Mouse (Mus musculus): ENCODE data around the gene Adgrl3. TPM values are rescaled to one million over a fixed set of nuclear protein-coding genes. Genes with fewer than 3 reads are reported as not detected.

Gene Adgrl3
- polyA plus RNA-seq, 1 experiment: 17.1 TPM

GRCm38 (mm10) chr5:81073875-81074274 is 53.9 kb downstream of the Adgrl3 start:
- no peaks in the 10 kb centered on the region for H3K36me3 ChIP-seq (ENCODE audit: control insufficient read depth, insufficient read depth, low read length)
- no peak overlapping the region for H3K27ac ChIP-seq (ENCODE audit: control insufficient read depth, insufficient read depth, low read depth, low read length)
- no peak overlapping the region for H3K4me3 ChIP-seq (ENCODE audit: control insufficient read depth, low read depth, low read length)
- TF ChIP-seq CTCF (IDR thresholded peaks at IDR 0.05; ENCODE audit: control insufficient read depth, insufficient read depth, insufficient replicate concordance, low read depth, low read length) (no peak), POLR2A (IDR thresholded peaks at IDR 0.05; ENCODE audit: control insufficient read depth, low read depth, low read length) (no peak)
- no peaks in the 10 kb centered on the region for H3K4me1 ChIP-seq (ENCODE audit: control insufficient read depth, insufficient read depth, low read length)
- no peaks in the 10 kb centered on the region for H3K27me3 ChIP-seq (ENCODE audit: control insufficient read depth, insufficient read depth, low read length)

- TF ChIP-seq CTCF (IDR thresholded peaks at IDR 0.05; ENCODE audit: control insufficient read depth, insufficient read depth, insufficient replicate concordance, low read depth, low read length) (no peak), POLR2A (IDR thresholded peaks at IDR 0.05; ENCODE audit: control insufficient read depth, low read depth, low read length) (no peak)
- H3K4me3 ChIP-seq (ENCODE audit: control insufficient read depth, low read depth, low read length): no peak overlapping the region
- no peaks in the 10 kb centered on the region for H3K27me3 ChIP-seq (ENCODE audit: control insufficient read depth, insufficient read depth, low read length)
- H3K36me3 ChIP-seq (ENCODE audit: control insufficient read depth, insufficient read depth, low read length): no peaks in the 10 kb centered on the region
- no peak overlapping the region for H3K27ac ChIP-seq (ENCODE audit: control insufficient read depth, insufficient read depth, low read depth, low read length)
- H3K4me1 ChIP-seq (ENCODE audit: control insufficient read depth, insufficient read depth, low read length): no peaks in the 10 kb centered on the region
Measured at GRCm38 (mm10) chr5:81076377-81076776, 56.4 kb downstream of the Adgrl3 start.

- Histone ChIP-seq H3K27ac (ENCODE audit: control insufficient read depth, insufficient read depth, low read depth, low read length) (no peak overlapping the region), H3K4me3 (ENCODE audit: control insufficient read depth, low read depth, low read length) (no peak overlapping the region), H3K4me1 (ENCODE audit: control insufficient read depth, insufficient read depth, low read length) (no peaks in the 10 kb centered on the region), H3K36me3 (ENCODE audit: control insufficient read depth, insufficient read depth, low read length) (no peaks in the 10 kb centered on the region), H3K27me3 (ENCODE audit: control insufficient read depth, insufficient read depth, low read length) (no peaks in the 10 kb centered on the region)
- TF ChIP-seq POLR2A (IDR thresholded peaks at IDR 0.05; ENCODE audit: control insufficient read depth, low read depth, low read length) (no peak), CTCF (IDR thresholded peaks at IDR 0.05; ENCODE audit: control insufficient read depth, insufficient read depth, insufficient replicate concordance, low read depth, low read length) (no peak)
Measured at GRCm38 (mm10) chr5:81077031-81077430, 57.1 kb downstream of the Adgrl3 start.

GRCm38 (mm10) chr5:81077990-81078389 is 58.1 kb downstream of the Adgrl3 start:
- TF ChIP-seq POLR2A (IDR thresholded peaks at IDR 0.05; ENCODE audit: control insufficient read depth, low read depth, low read length) (no peak), CTCF (IDR thresholded peaks at IDR 0.05; ENCODE audit: control insufficient read depth, insufficient read depth, insufficient replicate concordance, low read depth, low read length) (no peak)
- H3K27me3 ChIP-seq (ENCODE audit: control insufficient read depth, insufficient read depth, low read length): no peaks in the 10 kb centered on the region
- no peak overlapping the region for H3K27ac ChIP-seq (ENCODE audit: control insufficient read depth, insufficient read depth, low read depth, low read length)
- H3K4me1 ChIP-seq (ENCODE audit: control insufficient read depth, insufficient read depth, low read length): no peaks in the 10 kb centered on the region
- no peaks in the 10 kb centered on the region for H3K36me3 ChIP-seq (ENCODE audit: control insufficient read depth, insufficient read depth, low read length)
- H3K4me3 ChIP-seq (ENCODE audit: control insufficient read depth, low read depth, low read length): no peak overlapping the region

GRCm38 (mm10) chr5:81083698-81084360 is 63.9 kb downstream of the Adgrl3 start:
- H3K4me1 ChIP-seq (ENCODE audit: control insufficient read depth, insufficient read depth, low read length): no peaks in the 10 kb centered on the region
- no peaks in the 10 kb centered on the region for H3K36me3 ChIP-seq (ENCODE audit: control insufficient read depth, insufficient read depth, low read length)
- no peak overlapping the region for H3K27ac ChIP-seq (ENCODE audit: control insufficient read depth, insufficient read depth, low read depth, low read length)
- H3K4me3 ChIP-seq (ENCODE audit: control insufficient read depth, low read depth, low read length): no peak overlapping the region
- H3K27me3 ChIP-seq (ENCODE audit: control insufficient read depth, insufficient read depth, low read length): no peaks in the 10 kb centered on the region
- TF ChIP-seq POLR2A (IDR thresholded peaks at IDR 0.05; ENCODE audit: control insufficient read depth, low read depth, low read length) (no peak), CTCF (IDR thresholded peaks at IDR 0.05; ENCODE audit: control insufficient read depth, insufficient read depth, insufficient replicate concordance, low read depth, low read length) (no peak)

- no peaks in the 10 kb centered on the region for H3K27me3 ChIP-seq (ENCODE audit: control insufficient read depth, insufficient read depth, low read length)
- H3K4me3 ChIP-seq (ENCODE audit: control insufficient read depth, low read depth, low read length): no peak overlapping the region
- no peak for TF ChIP-seq POLR2A (IDR thresholded peaks at IDR 0.05; ENCODE audit: control insufficient read depth, low read depth, low read length)
- TF ChIP-seq CTCF (IDR thresholded peaks at IDR 0.05; ENCODE audit: control insufficient read depth, insufficient read depth, insufficient replicate concordance, low read depth, low read length): no peak
- H3K36me3 ChIP-seq (ENCODE audit: control insufficient read depth, insufficient read depth, low read length): no peaks in the 10 kb centered on the region
- no peak overlapping the region for H3K27ac ChIP-seq (ENCODE audit: control insufficient read depth, insufficient read depth, low read depth, low read length)
- H3K4me1 ChIP-seq (ENCODE audit: control insufficient read depth, insufficient read depth, low read length): no peaks in the 10 kb centered on the region
Measured at GRCm38 (mm10) chr5:81085152-81085551, 65.2 kb downstream of the Adgrl3 start.

- no peaks in the 10 kb centered on the region for H3K36me3 ChIP-seq (ENCODE audit: control insufficient read depth, insufficient read depth, low read length)
- no peaks in the 10 kb centered on the region for H3K27me3 ChIP-seq (ENCODE audit: control insufficient read depth, insufficient read depth, low read length)
- H3K4me3 ChIP-seq (ENCODE audit: control insufficient read depth, low read depth, low read length): no peak overlapping the region
- H3K27ac ChIP-seq (ENCODE audit: control insufficient read depth, insufficient read depth, low read depth, low read length): no peak overlapping the region
- H3K4me1 ChIP-seq (ENCODE audit: control insufficient read depth, insufficient read depth, low read length): no peaks in the 10 kb centered on the region
- TF ChIP-seq POLR2A (IDR thresholded peaks at IDR 0.05; ENCODE audit: control insufficient read depth, low read depth, low read length) (no peak), CTCF (IDR thresholded peaks at IDR 0.05; ENCODE audit: control insufficient read depth, insufficient read depth, insufficient replicate concordance, low read depth, low read length) (no peak)
Measured at GRCm38 (mm10) chr5:81088667-81089066, 68.7 kb downstream of the Adgrl3 start.
